Mouse (Mus musculus): Measurements from ENCODE around the gene Slc38a2.

Slc38a2 gene

DNA sequence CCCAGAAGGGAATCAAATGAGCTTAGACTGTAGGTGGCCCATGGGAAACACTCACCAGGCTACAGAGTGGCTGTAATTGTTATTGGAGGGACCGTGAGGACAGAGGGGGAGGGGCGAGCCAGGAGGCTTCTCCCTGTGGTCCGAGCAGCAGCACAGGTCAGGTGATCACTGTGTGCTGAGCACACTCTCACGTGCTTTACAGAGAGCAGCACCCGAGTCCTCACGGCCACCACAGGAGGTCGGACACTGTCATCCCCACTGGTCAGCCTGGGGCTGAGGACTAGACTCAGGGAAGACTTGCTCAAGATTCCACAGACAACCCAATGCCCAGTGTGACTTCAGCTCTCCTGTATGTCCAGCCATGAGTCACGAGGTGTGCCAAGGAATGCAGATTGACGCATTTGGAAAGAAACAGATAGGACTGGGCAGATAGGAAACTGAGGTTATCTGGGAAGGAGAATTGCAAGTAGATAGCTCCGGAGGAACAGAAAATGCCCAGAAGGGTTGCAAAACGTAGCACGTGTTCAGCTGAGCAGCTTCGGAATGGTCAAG is 38.9 kb downstream of the Slc38a2 start:
- DNase-seq (ENCODE audit: low spot score) = peak; percentile 75

DNA sequence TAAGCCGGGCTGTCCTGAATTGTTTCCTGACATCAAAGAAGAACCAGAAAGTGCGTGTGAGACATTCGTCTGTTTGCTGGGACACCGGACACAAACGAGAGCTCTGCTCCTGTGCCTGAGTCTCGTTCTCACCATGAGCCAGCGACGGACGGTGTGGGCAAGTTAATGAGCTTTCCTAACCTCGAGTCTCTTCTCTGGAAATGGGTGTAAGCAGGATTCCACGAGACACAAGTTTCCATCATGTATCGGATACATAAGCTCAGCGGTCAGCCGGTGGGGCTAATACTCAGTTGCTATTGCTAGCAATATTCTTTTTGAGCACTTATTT is 41.3 kb downstream of the Slc38a2 start:
- no peak for DNase-seq (ENCODE audit: low spot score)

DNA sequence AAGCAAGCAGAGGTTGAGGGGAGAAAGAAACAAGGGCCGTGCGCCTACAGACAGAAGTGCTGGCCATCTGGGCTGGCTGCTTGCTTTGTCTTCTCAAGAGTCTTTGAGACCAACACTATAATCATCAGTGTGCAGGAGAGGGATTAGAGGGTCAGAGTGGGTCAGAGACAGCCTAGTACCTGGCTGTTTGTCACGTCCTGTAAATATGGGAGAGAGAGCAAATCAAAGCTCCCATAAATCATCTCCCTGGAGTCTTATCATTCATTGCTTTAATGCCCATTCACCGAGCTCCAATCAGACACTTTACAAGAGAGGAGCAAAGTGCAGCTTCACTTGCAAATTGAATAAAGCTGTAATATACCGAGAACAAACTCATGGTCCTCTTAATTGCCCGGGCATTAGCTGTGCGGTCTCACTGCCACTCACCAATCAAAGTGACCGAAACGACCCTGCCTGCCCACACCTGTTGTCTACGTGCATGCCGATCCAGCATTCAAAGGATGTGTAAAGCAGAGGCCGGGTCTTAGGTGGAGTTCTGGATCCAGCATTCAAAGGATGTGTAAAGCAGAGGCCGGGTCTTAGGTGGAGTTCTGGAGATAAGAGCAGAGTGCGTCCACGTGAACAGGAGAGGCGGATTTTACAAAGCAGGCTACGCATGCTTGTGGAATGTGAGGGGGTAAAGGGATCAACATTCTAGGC is 41.8 kb downstream of the Slc38a2 start:
- DNase-seq (ENCODE audit: low spot score) = no peak

DNA sequence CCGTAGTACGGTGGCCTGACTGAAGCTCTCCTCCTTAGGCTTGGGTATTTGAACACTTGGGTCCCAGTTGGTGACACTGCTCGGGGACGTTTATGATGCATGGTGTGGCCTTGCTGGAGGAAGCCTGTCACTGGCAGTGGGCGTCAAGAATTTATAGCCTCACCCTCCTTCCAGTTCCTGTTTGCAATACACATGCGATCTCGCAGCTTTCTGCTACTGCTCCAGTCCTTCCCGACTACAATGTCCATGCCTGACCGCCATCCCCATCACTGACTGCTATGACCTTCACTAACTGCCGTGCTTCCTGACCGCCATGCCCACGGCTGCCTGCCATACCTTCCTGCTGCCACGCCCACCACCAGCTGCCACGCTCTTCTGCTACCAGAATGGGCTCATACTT is 44.0 kb downstream of the Slc38a2 start:
- no peak for DNase-seq (ENCODE audit: low spot score)

DNA sequence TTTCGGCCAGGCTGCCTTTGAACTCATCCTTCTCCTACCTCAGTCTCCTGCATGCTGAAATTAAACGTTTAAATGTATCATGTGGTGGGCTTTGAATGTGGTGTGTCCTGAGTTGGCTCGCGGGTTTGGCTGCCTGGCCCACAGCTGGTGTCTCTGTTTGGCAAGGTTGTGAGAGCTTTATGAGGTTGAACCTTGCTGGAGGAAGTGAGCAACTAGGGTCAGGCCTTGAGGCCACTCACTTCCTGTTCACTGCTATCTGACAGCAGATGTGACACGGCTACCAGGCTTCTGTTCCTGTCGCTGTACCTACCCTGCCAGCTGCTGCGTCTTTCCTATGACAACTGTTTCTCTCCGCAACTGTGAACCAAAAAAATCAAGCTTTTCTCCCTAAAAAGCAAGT is 44.8 kb downstream of the Slc38a2 start:
- DNase-seq (ENCODE audit: low spot score) = no peak

DNA sequence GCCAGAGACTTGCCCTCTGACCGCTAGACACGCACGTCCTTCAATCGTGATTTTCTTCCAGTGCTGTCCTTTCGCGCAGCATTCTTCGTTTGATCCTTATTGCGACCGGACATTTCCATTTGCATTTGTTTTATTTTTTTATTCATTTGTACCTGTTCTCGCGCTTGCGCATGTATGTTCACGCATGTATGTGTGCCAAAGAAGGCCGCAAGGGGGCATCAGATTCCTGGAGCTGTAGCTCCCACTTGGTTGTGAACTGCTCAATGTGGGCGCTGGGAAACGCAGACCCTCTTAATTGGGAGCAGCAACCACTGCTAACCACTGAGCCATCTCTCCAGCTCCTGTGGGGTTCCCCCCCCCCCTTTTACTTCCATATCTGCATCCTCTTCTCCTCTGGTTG is 46.5 kb downstream of the Slc38a2 start:
- DNase-seq (ENCODE audit: low spot score) = no peak

DNA sequence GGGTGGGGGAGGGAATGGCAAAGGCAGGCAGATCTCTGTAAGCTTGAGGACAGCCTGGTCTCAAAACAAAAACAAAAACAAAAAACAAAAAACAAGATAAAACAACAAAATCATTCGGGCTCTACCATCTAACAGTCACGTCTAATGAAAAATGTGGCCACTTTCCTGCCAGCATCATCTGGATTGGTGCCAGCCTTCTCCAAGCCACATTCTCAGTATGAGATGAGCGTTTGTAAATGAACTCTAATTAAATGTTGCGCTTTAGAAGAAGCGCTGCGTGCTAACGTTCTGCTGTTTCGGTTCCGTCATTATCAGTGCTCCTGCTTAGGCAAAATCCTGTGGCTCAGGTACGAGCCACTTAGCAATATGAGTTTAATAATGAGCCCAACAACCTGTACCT is 47.0 kb downstream of the Slc38a2 start:
- no peak for DNase-seq (ENCODE audit: low spot score)

DNA sequence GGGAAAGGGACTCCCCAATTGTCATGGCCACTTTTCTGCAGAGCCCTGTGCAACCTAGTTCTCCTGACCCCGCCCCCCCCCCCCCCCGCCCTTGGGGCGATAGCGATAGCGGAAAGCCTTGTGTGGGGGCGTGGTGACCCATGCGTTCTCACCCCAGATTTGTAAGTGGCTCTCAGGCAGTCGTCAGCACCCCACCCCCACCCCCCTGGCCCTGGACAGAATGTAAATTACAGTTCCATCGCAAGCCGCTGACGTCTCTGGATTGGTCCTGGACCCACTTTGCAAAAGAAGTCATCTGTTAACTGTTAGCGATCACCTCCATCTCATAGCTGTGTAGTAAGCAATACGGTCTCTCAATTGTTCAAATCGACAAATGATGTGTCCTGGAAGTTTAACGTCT is 52.2 kb downstream of the Slc38a2 start:
- no peak for DNase-seq (ENCODE audit: low spot score)

DNA sequence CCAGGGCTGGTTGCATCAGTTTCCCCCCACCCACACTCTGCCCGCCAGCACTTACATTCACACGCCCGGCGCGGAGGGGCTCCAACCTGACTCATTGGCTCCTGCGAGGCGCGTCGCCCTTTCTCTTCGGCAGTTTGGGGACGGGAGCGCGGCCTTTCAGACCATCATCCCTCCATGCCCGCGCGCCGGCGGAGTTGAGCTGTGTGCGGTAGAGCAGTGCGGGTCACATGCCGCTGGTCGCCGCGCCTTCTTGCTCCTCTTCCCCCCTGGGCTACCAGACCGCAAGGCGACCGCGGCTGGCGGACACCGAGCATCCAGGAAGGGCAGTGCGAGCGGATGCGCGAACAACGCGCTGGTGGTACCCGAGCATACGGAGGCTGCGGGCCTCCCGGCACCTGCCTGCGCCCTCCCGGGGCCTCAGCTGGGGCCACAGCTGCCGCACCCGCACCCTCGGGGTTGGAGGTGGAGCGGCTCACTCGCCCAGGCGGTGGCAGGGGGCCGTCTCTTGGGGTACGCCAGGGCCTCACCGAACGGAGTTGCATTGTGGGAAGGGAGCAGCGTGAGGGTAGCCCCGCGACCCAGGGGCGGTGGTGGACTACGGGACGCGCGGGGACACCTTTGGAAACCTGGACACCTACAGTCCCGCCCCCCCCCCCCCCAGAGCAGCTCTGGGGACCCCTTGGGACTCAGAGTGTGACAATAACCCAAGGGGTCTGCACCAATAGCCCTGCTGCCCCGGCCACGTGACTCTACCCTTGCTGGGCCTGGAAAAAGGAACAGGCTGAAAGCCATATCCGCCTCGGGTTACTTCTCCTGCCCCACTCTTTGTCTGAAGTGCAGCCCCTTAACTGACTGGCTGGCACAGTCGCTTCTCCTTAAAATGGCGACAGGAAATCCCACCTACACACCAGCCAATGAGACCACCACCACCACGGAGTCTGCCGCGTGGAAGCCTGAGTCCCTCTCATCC is 56.8 kb downstream of the Slc38a2 start, which contains the start of gene Slc38a1:
Gene Slc38a1 (minus strand): TSS at position 478 of the 970 bp plus-strand sequence.
- peak; percentile 66 for DNase-seq (ENCODE audit: low spot score)

DNA sequence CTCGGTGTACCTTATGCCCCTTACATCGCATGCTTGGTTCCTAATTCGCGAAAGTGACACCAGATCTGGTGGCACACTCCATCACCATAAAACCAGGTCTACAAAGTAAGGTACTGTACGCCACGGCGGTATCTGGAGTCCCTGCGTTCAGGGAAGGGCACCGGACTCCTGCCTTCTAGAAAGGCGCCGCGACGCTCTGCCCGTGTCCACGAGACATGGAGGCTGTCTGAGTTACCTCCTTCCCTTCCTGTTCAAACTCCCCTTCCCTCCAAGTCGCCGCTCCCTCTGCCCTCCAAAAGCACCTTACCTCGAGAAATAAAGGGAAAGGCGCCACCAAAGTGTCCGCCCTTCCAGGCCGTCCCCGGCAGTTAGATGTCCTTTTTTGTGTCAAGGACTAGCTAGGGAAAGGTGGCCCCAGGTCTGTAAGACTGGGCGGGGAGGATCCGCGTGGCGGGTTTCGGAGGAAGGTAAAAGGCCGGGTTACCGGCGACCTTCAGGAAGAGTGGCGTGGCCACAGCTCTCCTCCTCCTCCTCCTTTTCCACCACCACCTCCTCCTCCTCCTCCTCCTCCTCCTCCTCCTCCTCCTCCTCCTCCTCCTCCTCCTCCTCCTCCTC is 57.6 kb downstream of the Slc38a2 start:
- DNase-seq (ENCODE audit: low spot score) = peak; percentile 52

DNA sequence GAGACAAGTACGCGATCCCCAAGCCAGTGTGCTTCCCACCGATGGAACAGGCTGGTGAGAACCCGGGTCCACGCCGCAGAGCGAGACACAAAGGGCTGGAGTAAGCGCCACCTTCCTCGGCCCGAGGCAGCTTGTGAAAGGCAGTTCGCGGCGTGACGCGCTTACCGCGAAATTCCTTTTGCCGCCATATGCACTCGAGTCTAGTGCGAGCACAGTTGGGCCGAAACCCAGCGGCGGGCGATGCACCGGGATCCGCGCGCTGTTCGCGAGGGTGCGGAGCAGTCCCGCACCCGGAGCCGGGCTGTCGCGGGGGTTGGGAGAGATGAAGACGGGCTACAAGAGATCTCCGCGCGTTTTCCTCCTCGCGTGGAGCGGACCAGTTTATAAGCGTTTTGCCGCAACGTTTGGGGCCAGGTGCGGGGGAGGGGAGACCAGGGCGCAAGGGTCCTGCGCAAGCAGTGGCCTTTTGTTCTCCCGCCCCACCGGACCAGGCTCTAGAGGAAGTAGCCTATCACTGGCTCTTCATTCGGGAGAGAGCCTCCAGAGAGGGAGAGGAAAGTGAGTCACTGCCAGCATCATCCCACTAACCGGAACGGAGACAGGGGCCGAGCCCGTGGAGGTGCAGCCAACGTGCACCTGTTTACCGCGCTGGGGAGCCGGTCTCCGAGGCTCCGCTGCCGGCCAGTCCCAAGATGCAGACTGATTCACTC is 58.3 kb downstream of the Slc38a2 start:
- peak; percentile 73 for DNase-seq (ENCODE audit: low spot score)

DNA sequence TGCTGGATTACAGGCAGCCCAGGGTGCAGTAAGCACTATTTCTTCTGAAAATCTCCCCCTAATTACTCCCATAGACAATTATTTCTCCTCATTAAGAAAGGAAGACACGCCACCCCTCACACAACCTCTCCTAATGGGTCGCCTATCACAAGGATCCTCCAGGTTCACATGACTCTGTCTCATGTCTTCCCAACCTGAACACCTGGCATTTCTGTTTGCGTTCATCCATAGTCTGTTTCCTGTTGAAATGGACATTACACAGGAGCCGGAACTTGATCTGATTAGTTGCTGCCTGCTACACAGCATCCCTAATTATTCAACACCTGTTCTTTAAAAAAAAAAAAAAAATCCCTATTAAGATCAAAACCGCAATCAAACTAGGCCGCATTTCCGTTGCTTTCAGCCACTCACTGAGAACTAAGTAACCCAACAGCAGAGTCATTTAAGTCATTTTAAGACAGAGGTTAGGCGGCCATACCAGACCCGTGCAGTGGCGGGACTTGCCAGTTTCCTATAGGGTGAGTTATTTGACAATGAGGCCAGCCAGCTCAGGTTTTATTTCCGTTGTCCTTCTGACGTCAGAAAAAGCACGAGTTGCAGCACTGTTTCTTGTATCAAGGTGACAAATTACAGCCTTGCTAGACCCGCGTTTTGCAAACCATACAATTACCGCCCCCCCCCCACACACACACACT is 59.1 kb downstream of the Slc38a2 start:
- DNase-seq (ENCODE audit: low spot score) = no peak

DNA sequence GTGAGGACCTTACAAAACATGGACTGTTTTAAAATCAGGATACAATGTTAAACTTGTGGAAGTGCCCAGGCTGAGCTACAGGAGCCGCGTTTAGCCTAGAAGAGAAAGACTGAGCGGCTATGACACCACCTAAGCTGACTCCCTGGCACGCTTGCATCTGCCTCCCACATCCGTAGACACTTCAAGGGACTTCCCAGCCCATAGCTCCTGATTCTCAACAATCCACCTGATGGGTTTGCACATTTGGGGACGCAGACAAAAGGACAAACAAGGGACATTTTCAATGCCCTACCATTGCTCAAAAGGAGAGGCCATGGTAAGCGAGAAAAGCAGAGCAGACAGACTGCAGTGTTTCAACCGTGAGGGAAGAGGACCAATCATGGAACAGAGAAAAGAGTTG is 59.9 kb downstream of the Slc38a2 start:
- DNase-seq (ENCODE audit: low spot score) = no peak

DNA sequence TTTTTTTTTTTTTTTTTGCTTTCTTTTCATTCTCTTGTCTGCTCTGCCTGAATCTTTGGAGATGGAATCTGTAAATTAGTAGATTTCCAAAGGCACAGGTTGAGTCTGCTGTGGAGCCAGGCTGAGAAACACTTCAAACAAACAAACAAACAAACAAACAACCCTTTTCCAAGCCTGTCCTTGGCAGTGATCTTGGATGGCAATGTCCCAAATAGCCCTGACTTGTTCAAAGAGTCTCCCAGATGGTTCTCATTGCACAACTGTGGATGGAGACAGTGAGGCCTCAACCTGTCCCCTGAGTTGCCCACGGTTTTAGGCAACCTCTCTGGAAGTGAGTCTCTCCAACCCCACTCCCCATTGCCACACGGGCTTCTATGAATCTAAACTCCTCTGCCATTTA is 60.9 kb downstream of the Slc38a2 start:
- DNase-seq (ENCODE audit: low spot score) = no peak

DNA sequence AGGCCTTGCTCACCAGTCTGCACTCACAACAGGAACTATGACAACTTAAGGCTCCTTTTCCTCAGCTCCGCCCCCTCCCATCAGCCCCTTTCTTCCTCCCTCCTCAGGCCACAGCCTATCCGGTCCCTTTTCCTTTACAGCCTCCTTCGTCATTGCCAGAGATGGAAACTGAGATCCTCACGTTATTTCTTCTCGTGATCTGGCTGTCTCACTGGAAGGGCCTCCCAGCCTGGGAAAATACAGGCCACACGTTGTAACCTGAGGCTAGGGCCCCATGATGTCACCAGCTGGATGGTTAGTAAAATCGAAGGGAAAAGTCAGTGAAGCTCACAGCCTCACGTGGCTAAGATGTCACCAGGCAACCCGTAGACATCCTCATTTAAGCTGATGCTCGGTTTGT is 61.4 kb downstream of the Slc38a2 start:
- DNase-seq (ENCODE audit: low spot score) = no peak

All from yolk sac, embryonic 10.5 days (tissue).